Mouse (Mus musculus): ENCODE measurements around the gene Vamp5.

Gene Vamp5

DNA sequence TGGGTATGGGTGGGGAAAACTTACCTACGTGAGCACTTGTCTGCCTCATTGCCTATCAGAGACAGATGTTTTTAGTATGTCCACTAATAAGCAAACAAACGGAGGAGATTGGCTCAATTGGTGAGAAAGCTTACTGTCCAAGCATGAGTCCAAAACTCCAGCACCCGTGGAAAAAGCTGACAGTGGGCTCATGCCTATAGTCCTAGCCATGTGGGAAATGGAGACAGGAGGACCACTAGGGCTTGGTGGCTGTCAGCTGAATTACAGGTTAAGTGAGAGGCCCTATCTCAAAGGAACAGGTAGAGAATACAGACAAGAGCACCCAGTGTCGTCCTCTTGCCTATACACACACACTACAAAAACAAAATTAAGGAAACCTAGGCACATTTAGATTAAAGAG lies 34.0 kb downstream of the Vamp5 start:
- DNase-seq (ENCODE audit: low spot score), result no peak

- DNase-seq (ENCODE audit: low spot score), result no peak
These were observed 34.6 kb downstream of the Vamp5 start for GRCm38 (mm10) chr6:72345633-72346032.

DNA sequence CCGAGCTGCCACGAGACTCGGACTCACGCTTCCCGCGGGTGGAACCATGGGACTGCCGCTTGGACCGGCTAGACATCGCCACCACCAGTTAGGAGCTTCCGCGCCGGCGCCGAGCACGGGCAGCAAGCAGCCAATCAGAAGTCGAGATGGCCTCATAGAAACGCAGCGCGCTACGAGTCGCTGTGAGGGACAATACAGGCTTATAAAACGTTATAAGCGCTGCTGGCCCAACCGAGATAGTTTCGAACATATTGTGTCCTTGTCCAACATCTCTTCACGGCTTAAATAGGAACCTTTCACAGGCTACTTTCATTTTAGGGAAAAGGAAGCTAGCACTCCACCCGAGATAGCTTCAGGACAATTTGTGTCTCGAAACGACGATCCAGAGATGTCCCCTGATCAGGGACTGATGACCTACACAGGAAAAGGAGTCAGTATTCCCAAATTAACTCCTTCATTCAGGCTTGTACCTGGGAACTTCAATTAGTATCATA lies 35.1 kb downstream of the Vamp5 start, which contains the start of gene Usp39:
Gene Usp39 (minus strand): TSS at position 111 of the 494 bp plus-strand sequence.
- peak; percentile 95 for DNase-seq (ENCODE audit: low spot score)

DNA sequence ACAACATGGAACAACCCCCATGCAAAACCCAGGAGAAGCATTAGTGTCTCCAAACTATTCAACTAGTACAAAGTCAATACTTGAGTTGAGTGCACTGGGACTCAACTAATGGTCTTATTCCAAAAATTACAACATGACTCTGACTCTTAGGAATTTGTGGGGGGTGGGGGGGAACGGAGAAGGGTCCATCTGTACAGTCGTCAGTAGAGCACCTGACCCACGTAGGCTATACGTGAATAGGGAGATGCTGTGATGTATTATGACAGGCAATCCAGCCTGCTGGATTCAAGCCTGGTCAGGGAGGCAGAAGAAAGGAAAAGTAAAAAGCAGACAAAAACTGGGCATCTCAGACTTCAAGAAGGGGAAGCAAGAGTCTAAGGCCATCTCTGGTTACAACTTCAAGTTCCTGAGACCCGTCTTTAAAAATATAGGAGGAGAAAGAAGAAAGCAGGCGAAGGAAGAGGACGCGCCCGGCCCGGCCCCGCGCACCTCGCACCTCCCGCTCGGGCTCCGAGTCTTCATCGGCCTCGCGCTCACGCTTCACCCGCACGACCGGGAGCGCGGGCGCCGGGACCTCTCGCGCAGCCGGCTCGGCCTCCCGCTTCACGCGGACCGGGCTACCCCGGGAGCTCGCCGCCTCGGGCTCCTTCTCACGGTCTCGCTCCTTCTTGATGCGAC lies 35.7 kb downstream of the Vamp5 start:
- DNase-seq (ENCODE audit: low spot score), result no peak

GRCm38 (mm10) chr6:72340481-72340880 lies 39.8 kb downstream of the Vamp5 start:
- DNase-seq (ENCODE audit: low spot score), result no peak

GRCm38 (mm10) chr6:72333111-72333510 lies 47.2 kb downstream of the Vamp5 start:
- no peak for DNase-seq (ENCODE audit: low spot score)

GRCm38 (mm10) chr6:72330133-72330532 lies 50.1 kb downstream of the Vamp5 start:
- DNase-seq (ENCODE audit: low spot score), result no peak

- no peak for DNase-seq (ENCODE audit: low spot score)
These were observed 51.2 kb downstream of the Vamp5 start for GRCm38 (mm10) chr6:72329019-72329418.

DNA sequence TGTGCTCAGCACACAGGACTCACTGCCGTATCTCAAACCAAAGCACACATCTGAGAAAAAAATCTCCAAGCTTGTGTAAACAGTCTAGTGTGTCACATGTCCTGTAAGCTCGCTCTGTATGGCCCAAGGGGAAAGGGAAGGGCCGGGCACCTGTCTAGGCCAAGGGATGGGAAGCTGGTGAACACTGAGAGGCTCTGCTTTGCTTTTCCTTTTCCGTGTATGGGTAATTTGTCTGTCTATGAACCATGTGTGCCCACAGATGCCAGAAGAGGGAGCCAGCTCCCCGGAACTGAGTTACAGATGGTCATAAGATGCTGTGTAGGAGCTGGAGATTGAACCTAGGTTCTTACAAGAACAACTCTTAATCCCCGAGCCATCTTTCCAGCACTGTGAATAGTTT lies 54.0 kb downstream of the Vamp5 start:
- peak; percentile 72 for DNase-seq (ENCODE audit: low spot score)

- no peak for DNase-seq (ENCODE audit: low spot score)
These were observed 56.3 kb downstream of the Vamp5 start for GRCm38 (mm10) chr6:72323786-72324508.

DNA sequence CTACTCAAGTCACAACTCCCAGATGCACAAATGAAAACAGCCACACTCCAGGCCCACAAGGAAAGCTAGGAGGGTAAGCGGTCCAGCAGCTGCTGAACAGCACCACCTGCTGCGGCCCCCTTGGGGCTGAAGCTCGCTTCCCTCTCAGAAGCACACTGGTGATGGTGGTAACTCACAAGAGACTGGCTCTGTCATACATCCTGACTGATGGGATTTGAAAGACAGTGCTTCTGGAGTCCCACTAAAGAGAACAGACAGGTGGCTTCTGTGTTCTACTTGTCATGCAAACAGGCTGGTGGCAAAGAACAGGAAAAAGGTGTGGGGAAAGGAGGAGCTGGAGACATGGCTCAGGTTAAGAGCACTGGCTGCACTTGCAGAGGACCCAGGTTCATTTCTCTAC lies 57.3 kb downstream of the Vamp5 start:
- no peak for DNase-seq (ENCODE audit: low spot score)

DNA sequence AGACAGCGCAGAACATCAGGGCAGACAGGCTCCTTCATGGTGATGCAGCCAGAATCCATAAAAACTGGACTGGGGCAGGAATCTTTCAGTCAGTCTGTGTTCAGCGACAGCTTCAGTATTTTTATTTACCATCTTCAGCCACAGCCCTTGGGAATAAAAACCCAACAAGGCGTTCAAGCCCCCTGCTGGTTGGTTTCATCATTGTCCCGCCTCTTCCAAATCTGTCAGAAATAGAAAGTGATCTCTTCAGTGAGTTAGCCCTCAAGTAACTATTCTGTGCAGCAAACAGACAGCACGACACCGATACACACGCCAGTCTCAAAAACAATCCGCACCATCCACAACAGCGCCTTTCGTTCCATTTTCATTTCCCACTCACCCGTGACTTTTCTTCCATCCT lies 61.2 kb downstream of the Vamp5 start:
- no peak for DNase-seq (ENCODE audit: low spot score)
